Mouse (Mus musculus): Measurements from ENCODE around the gene Fat3. TPM values are rescaled to one million over a fixed set of nuclear protein-coding genes. Genes with fewer than 3 reads are reported as not detected.

The Fat3 gene
- total RNA-seq (2023) = 0.07 and 0.09 TPM in 2 replicates

GRCm38 (mm10) chr9:16501186-16501711 lies at the start of gene Fat3:
TSS of gene Fat3 (minus strand) at chr9:16501285.

GRCm38 (mm10) chr9:15874506-15875160 lies 626.5 kb downstream of the Fat3 start, which contains the start of gene Mtnr1b:
TSS of gene Mtnr1b (minus strand) at chr9:15874556.

